Mouse (Mus musculus) gastrocnemius, postnatal 36 days (tissue): ENCODE results near the gene Fam53b. TPM values are rescaled to one million over a fixed set of nuclear protein-coding genes. Genes with fewer than 3 reads are reported as not detected.

ENCODE experiments used
- DNase-seq, 2 experiments: peaks; one replicate each; pipeline ENCODE4 v3.0.0; 2022
- intact Hi-C: fragments of 180-260 bp; cut with DNase I; formaldehyde crosslinking; loops from one replicate; pipeline ENCODE4 v1.15.1; 2025
- total RNA-seq, 2 experiments: library from RNA; stranded (reverse); gene quantifications; 2 replicates each; pipeline ENCODE4 v1.2.3; 2021

The Fam53b gene
- total RNA-seq, 2 experiments from 2014 or later = 15.0 to 16.1 TPM

- intact Hi-C loops = no loop called here
- DNase-seq = peak in 1 of 2 experiments; percentile 13
These were observed 14.3 kb downstream of the Fam53b start for GRCm38 (mm10) chr7:132799119-132800016.

GRCm38 (mm10) chr7:132795141-132795540, 18.5 kb downstream of the Fam53b start:
- intact Hi-C loops = no loop called here
- DNase-seq = no peak

- intact Hi-C loops = no loop called here
- DNase-seq = no peak
These were observed 20.2 kb downstream of the Fam53b start for GRCm38 (mm10) chr7:132793467-132793866.

- intact Hi-C loops = no loop called here
- DNase-seq = no peak
These were observed 23.1 kb downstream of the Fam53b start for GRCm38 (mm10) chr7:132790447-132791219.

- intact Hi-C loops = no loop called here
- DNase-seq = no peak
These were observed 24.9 kb downstream of the Fam53b start for GRCm38 (mm10) chr7:132788826-132789225.

- intact Hi-C loops = no loop called here
- no peak for DNase-seq
These were observed 26.0 kb downstream of the Fam53b start for GRCm38 (mm10) chr7:132787496-132788190.

- intact Hi-C loops = no loop called here
- DNase-seq = no peak
These were observed 26.7 kb downstream of the Fam53b start for GRCm38 (mm10) chr7:132787022-132787421.

- intact Hi-C loops = no loop called here
These were observed 27.2 kb downstream of the Fam53b start for GRCm38 (mm10) chr7:132786522-132786921.

GRCm38 (mm10) chr7:132786011-132786410, 27.7 kb downstream of the Fam53b start:
- intact Hi-C loops = no loop called here
- DNase-seq = no peak

More at GRCm38 (mm10) chr7:132786522-132786921, 27.2 kb downstream of the Fam53b start:
- no peak for DNase-seq

- intact Hi-C loops = no loop called here
- no peak for DNase-seq
These were observed 29.6 kb downstream of the Fam53b start for GRCm38 (mm10) chr7:132784101-132784500.

GRCm38 (mm10) chr7:132781850-132782249, 31.8 kb downstream of the Fam53b start:
- no peak for DNase-seq

GRCm38 (mm10) chr7:132781130-132781814, 32.4 kb downstream of the Fam53b start:
- intact Hi-C loops = no loop called here
- no peak for DNase-seq

More at GRCm38 (mm10) chr7:132781850-132782249, 31.8 kb downstream of the Fam53b start:
- intact Hi-C loops = no loop called here

- intact Hi-C loops = no loop called here
These were observed 33.1 kb downstream of the Fam53b start for GRCm38 (mm10) chr7:132780611-132781010.

GRCm38 (mm10) chr7:132778630-132779029, 35.1 kb downstream of the Fam53b start:
- intact Hi-C loops = no loop called here
- DNase-seq = no peak

More at GRCm38 (mm10) chr7:132780611-132781010, 33.1 kb downstream of the Fam53b start:
- DNase-seq = no peak

- DNase-seq = no peak
- intact Hi-C loops = no loop called here
These were observed 35.8 kb downstream of the Fam53b start for GRCm38 (mm10) chr7:132777728-132778453.

- intact Hi-C loops = no loop called here
- DNase-seq = no peak
These were observed 36.6 kb downstream of the Fam53b start for GRCm38 (mm10) chr7:132777117-132777516.

- no peak for DNase-seq
- intact Hi-C loops = no loop called here
These were observed 37.2 kb downstream of the Fam53b start for GRCm38 (mm10) chr7:132776338-132777111.

GRCm38 (mm10) chr7:132775922-132776321, 37.8 kb downstream of the Fam53b start:
- DNase-seq = no peak
- intact Hi-C loops = no loop called here

GRCm38 (mm10) chr7:132775333-132775732, 38.4 kb downstream of the Fam53b start:
- intact Hi-C loops = no loop called here
- peak; percentile 58 to 76 for DNase-seq
